Mouse (Mus musculus) spleen, adult 2 months (tissue): Measurements from ENCODE around the gene Oosp1. TPM values are rescaled to one million over a fixed set of nuclear protein-coding genes. Genes with fewer than 3 reads are reported as not detected.

Experiments
- DNase-seq, 2 experiments: peaks; one replicate each; pipeline versions ENCODE4 v3.0.0 to v3.0.0-alpha.2; 2012 to 2021; ENCODE audit warnings: low spot score in 2 of 2, low read depth in 1 of 2
- H3K27ac ChIP-seq: fragments of 200-500 bp; 2 replicates; pipeline ENCODE4 v1.5.1; 2012; ENCODE audit warnings: low read length, inconsistent platforms; ENCODE audit not compliant: insufficient read depth
- H3K27me3 ChIP-seq: fragments of 200-500 bp; 2 replicates; pipeline ENCODE4 v1.6.1; 2012; ENCODE audit warnings: mild to moderate bottlenecking, moderate library complexity, low read length, inconsistent platforms; ENCODE audit not compliant: control insufficient read depth, insufficient read depth
- H3K36me3 ChIP-seq: fragments of 200-500 bp; 2 replicates; pipeline ENCODE4 v1.6.1; 2012; ENCODE audit warnings: mild to moderate bottlenecking, low read length, inconsistent platforms; ENCODE audit not compliant: control insufficient read depth, insufficient read depth
- H3K4me1 ChIP-seq: fragments of 200-500 bp; 2 replicates; pipeline ENCODE4 v1.6.1; 2011; ENCODE audit warnings: inconsistent platforms; ENCODE audit not compliant: control insufficient read depth, insufficient read depth, insufficient read length
- H3K4me3 ChIP-seq: fragments of 200-500 bp; 2 replicates; pipeline ENCODE4 v1.5.1; 2011; ENCODE audit warnings: mild to moderate bottlenecking, inconsistent platforms; ENCODE audit not compliant: insufficient read depth, insufficient read length; ENCODE audit errors: extremely low read depth
- CTCF ChIP-seq: fragments of 200-500 bp; IDR thresholded peaks from 2 replicates; pipeline ENCODE4 v1.5.1; 2011; ENCODE audit warnings: mild to moderate bottlenecking, inconsistent platforms; ENCODE audit not compliant: insufficient read depth, insufficient read length, insufficient replicate concordance; ENCODE audit errors: extremely low read depth
- POLR2A ChIP-seq: fragments of 200-500 bp; IDR thresholded peaks from 2 replicates; pipeline ENCODE4 v1.6.1; 2011; ENCODE audit warnings: low read depth, low read length, inconsistent platforms
- WGBS: fragments of 180-500 bp; shearing (Covaris S2); methylation state at CpG from one replicate; pipeline ENCODE4 v1.1.7; 2018; 5-methylcytosine and 5-hydroxymethylcytosine counted together
- polyA plus RNA-seq: library from polyadenylated mRNA; depleted of rRNA; stranded (reverse); fragments of >200 nt; gene quantifications from 2 replicates; pipeline ENCODE4 v1.2.3, GENCODE M21; 2012

Gene Oosp1
- polyA plus RNA-seq, 1 experiment = 2.5 TPM

DNA sequence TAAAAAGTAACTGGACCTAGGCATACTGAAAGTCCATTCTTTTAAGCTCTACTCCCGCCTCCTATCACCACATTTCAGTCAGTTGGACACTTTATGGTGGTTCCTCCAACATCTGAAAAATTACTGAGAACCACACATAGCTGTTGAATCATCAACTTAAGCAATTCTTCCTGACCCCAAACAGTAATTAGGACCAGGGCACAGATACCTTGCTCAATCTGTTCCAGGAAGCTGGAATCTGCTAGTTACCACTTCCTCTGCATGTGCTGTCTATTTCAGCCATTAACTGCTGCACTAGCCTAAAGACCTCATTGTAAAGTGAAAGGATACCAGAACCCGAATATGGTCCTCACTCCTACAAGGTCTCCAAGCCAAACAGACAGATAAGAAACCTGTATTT, 31.8 kb downstream of the Oosp1 start:
- no peaks in the 10 kb centered on the region for H3K4me1 ChIP-seq
- H3K27ac ChIP-seq = no peak overlapping the region
- H3K36me3 ChIP-seq = no peaks in the 10 kb centered on the region
- no peak overlapping the region for H3K4me3 ChIP-seq
- no peak for TF ChIP-seq POLR2A
- TF ChIP-seq CTCF = no peak
- 69% methylated on average over 2 of the region's 2 CpGs for WGBS
- no peaks in the 10 kb centered on the region for H3K27me3 ChIP-seq
- DNase-seq = no peak

- no peaks in the 10 kb centered on the region for H3K4me1 ChIP-seq
- 87% methylated on average over 4 of the region's 4 CpGs for WGBS
- no peak for DNase-seq
- no peaks in the 10 kb centered on the region for H3K27me3 ChIP-seq
- TF ChIP-seq POLR2A (no peak), CTCF (no peak)
- H3K4me3 ChIP-seq = no peak overlapping the region
- no peaks in the 10 kb centered on the region for H3K36me3 ChIP-seq
- H3K27ac ChIP-seq = no peak overlapping the region
These were observed 41.4 kb downstream of the Oosp1 start for GRCm38 (mm10) chr19:11649564-11649963.

DNA sequence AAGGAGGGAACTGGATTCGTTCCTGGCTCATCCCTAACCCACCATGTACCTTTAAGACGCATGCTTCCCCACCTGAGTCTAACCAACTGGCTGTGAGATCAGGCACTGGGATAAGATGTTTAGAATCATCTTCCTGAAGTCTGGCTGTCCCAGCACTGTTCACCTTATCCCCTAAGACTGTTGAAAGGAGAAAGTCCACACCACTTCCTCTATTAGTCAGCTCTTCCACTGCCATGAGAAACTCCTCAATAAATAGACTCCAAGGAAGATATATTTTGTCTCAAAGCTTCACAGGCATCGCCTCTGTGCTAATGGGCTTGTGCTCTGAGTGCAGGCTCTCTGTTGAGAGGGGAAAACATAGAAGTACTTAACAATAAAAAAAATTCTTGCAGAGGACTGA, 44.8 kb downstream of the Oosp1 start:
- WGBS = 84% methylated on average over 3 of the region's 3 CpGs

DNA sequence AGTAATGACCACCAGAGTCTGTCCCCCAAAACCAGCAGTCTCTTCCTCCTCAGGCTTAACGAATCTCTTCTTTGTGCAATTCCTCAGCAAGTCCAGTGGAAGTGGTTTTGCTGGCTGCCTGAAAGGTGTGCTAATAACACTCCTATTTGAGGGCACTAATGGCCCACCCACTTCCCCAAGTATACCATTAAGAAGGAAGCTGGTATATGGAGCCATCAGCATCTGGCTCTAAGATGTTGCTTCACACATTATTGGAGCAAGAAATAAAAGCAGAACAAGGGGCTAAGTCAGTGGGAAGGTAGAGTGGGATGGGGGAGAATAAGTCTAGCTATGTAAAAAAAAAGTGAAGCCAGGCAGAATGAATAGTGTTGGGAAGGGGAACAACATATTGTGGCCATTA, 50.2 kb downstream of the Oosp1 start, which contains the start of gene Ms4a3:
Gene Ms4a3 (minus strand): TSS at position 120 of the 400 bp plus-strand sequence.
- no peaks in the 10 kb centered on the region for H3K27me3 ChIP-seq
- WGBS = 65% methylated on average over 1 of the region's 1 CpGs
- H3K4me3 ChIP-seq = no peak within 1 kb of the TSS
- H3K4me1 ChIP-seq = no peaks in the 10 kb centered on the region
- no peak for DNase-seq
- no peak within 1 kb of the TSS for H3K27ac ChIP-seq
- H3K36me3 ChIP-seq = no peaks in the 10 kb centered on the region
- TF ChIP-seq POLR2A (no peak), CTCF (no peak)

More for the DNA sequence above, 44.8 kb downstream of the Oosp1 start:
- Histone ChIP-seq H3K27me3 (no peaks in the 10 kb centered on the region), H3K27ac (no peak overlapping the region), H3K4me3 (no peak overlapping the region), H3K36me3 (no peaks in the 10 kb centered on the region), H3K4me1 (no peaks in the 10 kb centered on the region)
- DNase-seq = no peak
- TF ChIP-seq CTCF (no peak), POLR2A (no peak)

DNA sequence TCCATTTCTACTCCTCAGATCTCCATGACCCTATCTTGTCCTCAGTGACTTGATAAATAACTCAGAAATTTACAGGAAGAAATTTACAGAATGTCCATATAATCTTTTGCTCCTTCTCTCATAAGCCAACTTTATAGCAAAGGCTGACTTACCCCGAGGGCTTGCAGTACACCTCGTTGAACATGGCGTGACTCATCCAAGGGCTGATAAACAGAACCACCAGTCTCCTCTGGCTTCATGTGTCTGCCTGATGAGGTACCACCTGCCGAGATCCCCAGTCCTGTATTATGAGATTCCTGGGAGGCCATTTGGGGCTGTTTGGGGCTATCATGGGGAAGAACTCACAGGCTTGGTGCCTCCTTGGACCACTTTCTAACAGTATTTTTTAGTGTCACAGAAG, 51.9 kb downstream of the Oosp1 start:
- no peak for DNase-seq
- Histone ChIP-seq H3K4me1 (no peaks in the 10 kb centered on the region), H3K36me3 (no peaks in the 10 kb centered on the region), H3K27me3 (no peaks in the 10 kb centered on the region), H3K27ac (no peak overlapping the region), H3K4me3 (no peak overlapping the region)
- WGBS = 80% methylated on average over 4 of the region's 4 CpGs
- TF ChIP-seq POLR2A = no peak
- TF ChIP-seq CTCF = no peak

DNA sequence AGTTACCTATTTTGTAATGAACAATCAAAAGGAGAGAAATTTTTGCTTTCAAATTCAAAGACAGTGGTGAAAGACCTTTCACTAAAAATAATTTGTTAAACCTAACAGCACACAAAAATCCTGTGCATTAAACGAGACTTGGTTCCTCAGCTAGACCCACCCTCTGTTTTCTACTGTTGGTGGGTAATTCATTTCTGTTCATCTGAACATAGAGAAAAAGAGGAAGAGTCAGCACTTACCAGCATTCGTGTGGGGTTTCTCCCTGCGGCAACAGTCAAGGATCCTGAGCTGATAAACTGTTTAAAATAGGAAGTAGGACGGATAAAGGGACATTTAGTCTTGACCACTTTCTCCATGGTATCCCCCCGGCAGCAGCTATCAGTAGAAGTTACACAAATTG, 55.4 kb downstream of the Oosp1 start:
- H3K27ac ChIP-seq = no peak overlapping the region
- H3K4me1 ChIP-seq = no peaks in the 10 kb centered on the region
- no peak overlapping the region for H3K4me3 ChIP-seq
- 16% methylated on average over 5 of the region's 5 CpGs for WGBS
- TF ChIP-seq POLR2A (no peak), CTCF (no peak)
- H3K27me3 ChIP-seq = no peaks in the 10 kb centered on the region
- no peak for DNase-seq
- H3K36me3 ChIP-seq = no peaks in the 10 kb centered on the region

DNA sequence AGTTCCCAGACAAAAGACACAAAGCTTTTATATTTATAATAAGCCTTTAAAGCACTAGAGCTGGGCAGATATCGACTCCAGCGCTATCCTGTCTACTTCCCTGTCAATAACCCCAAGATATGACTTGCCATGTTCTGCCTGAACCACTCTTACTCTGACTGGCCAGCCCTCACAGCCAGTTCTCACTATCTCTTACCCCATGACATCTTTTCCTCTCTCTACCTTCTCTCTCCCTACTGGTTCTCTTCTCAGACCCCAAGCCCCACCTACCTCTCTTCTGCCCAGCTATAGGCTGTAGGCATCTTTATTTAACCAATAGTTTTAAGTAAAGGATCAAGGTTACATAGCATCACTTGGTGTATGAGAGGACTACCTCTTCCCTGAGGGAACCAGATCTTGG, 56.6 kb downstream of the Oosp1 start:
- Histone ChIP-seq H3K27ac (no peak overlapping the region), H3K36me3 (no peaks in the 10 kb centered on the region)
- 86% methylated on average over 2 of the region's 2 CpGs for WGBS

More for the DNA sequence above, 56.6 kb downstream of the Oosp1 start:
- Histone ChIP-seq H3K4me1 (no peaks in the 10 kb centered on the region), H3K27me3 (no peaks in the 10 kb centered on the region), H3K4me3 (no peak overlapping the region)
- no peak for DNase-seq
- TF ChIP-seq CTCF (no peak), POLR2A (no peak)
